Mouse (Mus musculus) cerebellum, adult (tissue): Measurements from ENCODE around the gene Hadha.

Source experiments
- ATAC-seq: cut with Nextera tagmentation; 2 replicates; pipeline ENCODE4 v1.9.2; 2017; ENCODE audit warnings: mild to moderate bottlenecking, moderate library complexity, mixed read lengths; ENCODE audit not compliant: insufficient number of reproducible peaks, low FRiP score, low TSS enrichment

Gene Hadha

DNA sequence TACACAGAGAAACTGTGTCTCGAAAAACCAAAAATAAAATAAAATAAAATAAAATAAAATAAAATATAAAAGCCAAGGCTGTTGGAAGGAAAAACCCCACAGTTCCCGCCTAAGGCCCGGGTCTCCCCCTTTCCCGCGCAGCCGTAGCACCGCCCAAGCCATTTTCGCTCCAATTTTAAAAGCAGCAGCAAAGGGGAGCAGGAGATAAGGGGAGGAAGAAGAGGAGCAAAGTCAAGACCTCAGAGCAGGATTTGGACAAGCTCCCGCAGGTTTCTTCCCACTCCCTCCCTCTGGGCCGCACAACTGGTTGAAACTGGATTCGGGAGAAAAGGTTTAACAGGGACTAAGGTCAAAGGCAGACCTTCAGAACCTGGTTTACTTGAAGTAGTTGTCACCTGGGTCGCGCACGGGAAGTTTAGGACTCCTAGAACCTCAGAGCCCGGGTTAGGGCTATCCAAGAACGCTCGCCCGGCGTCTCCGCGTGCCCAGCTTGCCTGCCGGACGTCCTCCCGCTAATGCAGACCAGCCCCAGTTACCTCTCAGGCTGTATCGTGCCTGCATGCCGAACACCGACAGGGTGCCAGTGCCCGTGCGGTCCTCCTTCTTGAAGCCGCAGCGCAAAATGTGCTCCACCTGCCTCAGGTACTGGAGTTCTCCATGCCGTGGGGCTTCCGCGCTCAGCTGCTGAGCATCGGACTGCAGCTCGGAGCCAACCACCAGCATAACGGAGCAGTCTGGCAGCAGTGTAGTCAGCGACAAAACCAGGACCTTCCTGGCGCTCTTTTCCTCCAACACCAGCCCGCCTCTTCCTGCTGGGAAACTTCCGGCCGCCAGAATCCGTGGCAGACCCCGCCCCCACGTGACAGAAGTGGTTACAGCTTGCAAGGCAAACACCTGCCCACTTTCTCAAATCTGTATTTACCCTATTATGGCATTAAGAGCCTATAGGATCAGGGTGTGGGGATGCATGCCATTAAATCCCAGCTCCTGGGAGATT, 81.8 kb downstream of the Hadha start, which contains the start of gene Tyms:
Gene Tyms (minus strand): TSS at position 793 of the 997 bp plus-strand sequence.
- peak; percentile 74 for ATAC-seq

- no peak for ATAC-seq
These were observed 82.6 kb downstream of the Hadha start for GRCm38 (mm10) chr5:30072377-30072776.

DNA sequence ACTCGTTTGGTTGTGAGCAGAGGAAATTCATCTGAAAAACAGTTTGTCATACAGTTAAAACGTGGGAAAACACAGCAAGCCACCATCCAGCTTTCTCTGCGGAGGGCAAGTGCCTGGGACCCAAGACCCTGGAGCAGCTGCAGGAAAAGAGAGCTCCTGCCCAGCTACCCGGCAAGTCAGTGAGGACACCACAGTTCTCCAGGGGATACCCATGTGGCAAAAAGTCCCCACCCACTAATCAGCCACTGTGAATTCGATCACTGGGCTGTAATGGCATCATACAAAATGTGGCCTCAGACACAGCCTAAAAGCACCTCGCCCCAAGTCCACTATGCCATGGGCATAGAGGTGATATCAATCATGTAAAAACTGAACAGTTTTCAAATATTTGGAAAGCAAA, 83.3 kb downstream of the Hadha start:
- ATAC-seq, result no peak
